Mouse (Mus musculus): Measurements from ENCODE around the gene Phldb1. TPM values are rescaled to one million over a fixed set of nuclear protein-coding genes. Genes with fewer than 3 reads are reported as not detected.

Phldb1 gene
- polyA plus RNA-seq, 1 experiment from 2014 or later: 38.0 TPM

- WGBS: 94% methylated on average over 7 of the region's 7 CpGs
- ATAC-seq (ENCODE audit: insufficient number of reproducible peaks, insufficient read depth, low FRiP score, low TSS enrichment, low read depth): no peak
These were observed 10.4 kb upstream of the Phldb1 start for GRCm38 (mm10) chr9:44745371-44745770.

DNA sequence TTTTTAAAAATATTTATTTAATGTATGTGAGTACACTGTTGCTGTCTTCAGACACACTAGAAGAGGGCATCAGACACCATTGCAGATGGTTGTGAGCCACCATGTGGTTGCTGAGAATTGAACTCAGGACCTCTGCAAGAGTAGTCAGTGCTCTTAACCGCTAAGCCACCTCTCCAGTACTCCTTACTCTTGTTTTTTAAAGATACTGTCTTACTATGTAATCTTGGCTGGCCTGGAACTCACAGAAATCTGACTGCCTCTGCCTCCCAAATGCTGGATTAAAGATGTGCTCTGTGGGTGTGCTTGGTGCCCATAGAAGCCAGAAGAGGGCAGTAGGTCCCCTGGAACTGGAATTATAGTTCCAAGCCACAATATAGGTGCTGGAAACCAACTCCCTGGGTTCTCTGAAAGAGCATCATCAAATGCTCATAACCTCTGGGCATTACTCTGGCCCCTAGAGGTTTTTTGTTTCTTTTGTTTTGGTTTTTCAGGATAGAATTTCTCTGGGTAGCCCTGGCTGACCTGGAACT is 5.7 kb upstream of the Phldb1 start:
- Histone ChIP-seq H3K27me3 (no peaks in the 10 kb centered on the region), H3K9me3 (no peaks in the 10 kb centered on the region), H3K27ac (no peak overlapping the region), H3K4me1 (peaks cover 19% of the 10 kb centered on the region), H3K4me3 (no peak overlapping the region), H3K9ac (no peak overlapping the region), H3K36me3 (peaks cover 47% of the 10 kb centered on the region), H3K4me2 (no peak overlapping the region)
- WGBS: 86% methylated on average over 1 of the region's 1 CpGs
- ATAC-seq (ENCODE audit: insufficient number of reproducible peaks, insufficient read depth, low FRiP score, low TSS enrichment, low read depth): no peak

More at GRCm38 (mm10) chr9:44745371-44745770, 10.4 kb upstream of the Phldb1 start:
- Histone ChIP-seq H3K27me3 (no peaks in the 10 kb centered on the region), H3K36me3 (peaks cover 92% of the 10 kb centered on the region), H3K9ac (no peak overlapping the region), H3K4me1 (no peaks in the 10 kb centered on the region), H3K27ac (no peak overlapping the region), H3K4me3 (no peak overlapping the region), H3K4me2 (no peak overlapping the region), H3K9me3 (no peaks in the 10 kb centered on the region)

GRCm38 (mm10) chr9:44737240-44737949 is 2.4 kb upstream of the Phldb1 start:
- H3K27ac ChIP-seq: peak overlapping the region; percentile 81
- H3K9ac ChIP-seq: peak overlapping the region; percentile 36; the same call in 1 of the 2 replicates
- no peak for ATAC-seq (ENCODE audit: insufficient number of reproducible peaks, insufficient read depth, low FRiP score, low TSS enrichment, low read depth)
- H3K9me3 ChIP-seq: no peaks in the 10 kb centered on the region
- peaks cover 40% of the 10 kb centered on the region for H3K4me1 ChIP-seq
- peaks cover 18% of the 10 kb centered on the region; the same call in 1 of the 2 replicates for H3K27me3 ChIP-seq
- H3K4me3 ChIP-seq: no peak overlapping the region; the same call in 1 of the 2 replicates
- peak overlapping the region; percentile 17 for H3K4me2 ChIP-seq
- WGBS: 29% methylated on average over 8 of the region's 8 CpGs
- peaks cover 14% of the 10 kb centered on the region for H3K36me3 ChIP-seq

DNA sequence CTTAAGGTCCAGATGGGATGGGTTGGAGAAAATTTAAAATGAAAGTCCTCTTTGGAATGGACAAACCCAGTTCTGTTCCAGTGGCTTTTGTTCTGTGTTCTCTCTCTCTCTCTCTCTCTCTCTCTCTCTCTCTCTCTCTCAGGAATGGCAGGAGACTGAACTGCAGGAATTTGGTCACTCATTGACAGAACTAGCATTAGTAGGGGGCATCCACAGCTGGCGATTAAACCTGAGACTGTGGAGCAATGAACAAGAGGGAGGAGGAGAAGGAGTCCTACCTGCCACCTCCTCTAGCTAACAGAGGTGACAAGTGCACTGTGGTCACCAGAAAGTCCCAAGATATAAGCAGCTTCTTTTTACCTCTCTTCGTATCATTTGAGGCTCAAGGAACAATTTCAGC is 1.3 kb upstream of the Phldb1 start:
- WGBS: 69% methylated on average over 2 of the region's 2 CpGs
- Histone ChIP-seq H3K4me3 (no peak overlapping the region), H3K27me3 (peaks cover 22% of the 10 kb centered on the region; the same call in 1 of the 2 replicates), H3K36me3 (peaks cover 7% of the 10 kb centered on the region; the same call in 1 of the 2 replicates), H3K9ac (no peak overlapping the region), H3K27ac (peak overlapping the region; percentile 81), H3K4me1 (peaks cover 41% of the 10 kb centered on the region), H3K4me2 (no peak overlapping the region), H3K9me3 (no peaks in the 10 kb centered on the region)
- no peak for ATAC-seq (ENCODE audit: insufficient number of reproducible peaks, insufficient read depth, low FRiP score, low TSS enrichment, low read depth)

- Histone ChIP-seq H3K9ac (no peak overlapping the region), H3K4me1 (peaks cover 41% of the 10 kb centered on the region), H3K27ac (peak overlapping the region; percentile 81), H3K4me2 (no peak overlapping the region), H3K36me3 (peaks cover 3% of the 10 kb centered on the region; the same call in 1 of the 2 replicates), H3K27me3 (peaks cover 22% of the 10 kb centered on the region; the same call in 1 of the 2 replicates), H3K9me3 (no peaks in the 10 kb centered on the region), H3K4me3 (no peak overlapping the region)
- no peak for ATAC-seq (ENCODE audit: insufficient number of reproducible peaks, insufficient read depth, low FRiP score, low TSS enrichment, low read depth)
- 61% methylated on average over 6 of the region's 6 CpGs for WGBS
These were observed 888 bp upstream of the Phldb1 start for GRCm38 (mm10) chr9:44735886-44736285.

- no peaks in the 10 kb centered on the region for H3K36me3 ChIP-seq
- peak; percentile 32 for ATAC-seq (ENCODE audit: insufficient number of reproducible peaks, insufficient read depth, low FRiP score, low TSS enrichment, low read depth)
- H3K27ac ChIP-seq: peak overlapping the region; percentile 81
- peak overlapping the region; percentile 63 for H3K4me3 ChIP-seq
- under 1% methylated on average over 78 of the region's 79 CpGs for WGBS
- H3K4me2 ChIP-seq: peak overlapping the region; percentile 97
- H3K9me3 ChIP-seq: no peaks in the 10 kb centered on the region
- H3K27me3 ChIP-seq: peaks cover 22% of the 10 kb centered on the region; the same call in 1 of the 2 replicates
- H3K9ac ChIP-seq: peak overlapping the region; percentile 78
- peaks cover 41% of the 10 kb centered on the region for H3K4me1 ChIP-seq
These were observed 1.1 kb downstream of the Phldb1 start for GRCm38 (mm10) chr9:44733671-44734523.

GRCm38 (mm10) chr9:44732921-44733530 is 2.0 kb downstream of the Phldb1 start:
- Histone ChIP-seq H3K4me3 (peak overlapping the region; percentile 63), H3K27me3 (peaks cover 22% of the 10 kb centered on the region; the same call in 1 of the 2 replicates), H3K4me2 (peak overlapping the region; percentile 97), H3K4me1 (peaks cover 40% of the 10 kb centered on the region), H3K9me3 (no peaks in the 10 kb centered on the region), H3K27ac (peak overlapping the region; percentile 81), H3K36me3 (no peaks in the 10 kb centered on the region), H3K9ac (peak overlapping the region; percentile 78)
- ATAC-seq (ENCODE audit: insufficient number of reproducible peaks, insufficient read depth, low FRiP score, low TSS enrichment, low read depth): no peak
- 42% methylated on average over 12 of the region's 12 CpGs for WGBS

GRCm38 (mm10) chr9:44732130-44732549 is 2.9 kb downstream of the Phldb1 start:
- ATAC-seq (ENCODE audit: insufficient number of reproducible peaks, insufficient read depth, low FRiP score, low TSS enrichment, low read depth): no peak
- H3K4me3 ChIP-seq: no peak overlapping the region
- no peaks in the 10 kb centered on the region for H3K36me3 ChIP-seq
- peak overlapping the region; percentile 97 for H3K4me2 ChIP-seq
- WGBS: 71% methylated on average over 5 of the region's 5 CpGs
- no peak overlapping the region for H3K9ac ChIP-seq
- peaks cover 22% of the 10 kb centered on the region; the same call in 1 of the 2 replicates for H3K27me3 ChIP-seq
- H3K27ac ChIP-seq: no peak overlapping the region
- peaks cover 39% of the 10 kb centered on the region for H3K4me1 ChIP-seq
- H3K9me3 ChIP-seq: no peaks in the 10 kb centered on the region

- H3K9ac ChIP-seq: no peak overlapping the region
- H3K4me3 ChIP-seq: no peak overlapping the region
- peaks cover 54% of the 10 kb centered on the region for H3K4me1 ChIP-seq
- 40% methylated on average over 5 of the region's 5 CpGs for WGBS
- no peaks in the 10 kb centered on the region for H3K9me3 ChIP-seq
- H3K27me3 ChIP-seq: peaks cover 4% of the 10 kb centered on the region; the same call in 1 of the 2 replicates
- no peak overlapping the region for H3K4me2 ChIP-seq
- no peak overlapping the region for H3K27ac ChIP-seq
- 0 out of 2 replicates have a peak, but pooled peaks cover 2% of the 10 kb centered on the region for H3K36me3 ChIP-seq
- ATAC-seq (ENCODE audit: insufficient number of reproducible peaks, insufficient read depth, low FRiP score, low TSS enrichment, low read depth): no peak
These were observed 7.6 kb downstream of the Phldb1 start for GRCm38 (mm10) chr9:44727441-44727840.

DNA sequence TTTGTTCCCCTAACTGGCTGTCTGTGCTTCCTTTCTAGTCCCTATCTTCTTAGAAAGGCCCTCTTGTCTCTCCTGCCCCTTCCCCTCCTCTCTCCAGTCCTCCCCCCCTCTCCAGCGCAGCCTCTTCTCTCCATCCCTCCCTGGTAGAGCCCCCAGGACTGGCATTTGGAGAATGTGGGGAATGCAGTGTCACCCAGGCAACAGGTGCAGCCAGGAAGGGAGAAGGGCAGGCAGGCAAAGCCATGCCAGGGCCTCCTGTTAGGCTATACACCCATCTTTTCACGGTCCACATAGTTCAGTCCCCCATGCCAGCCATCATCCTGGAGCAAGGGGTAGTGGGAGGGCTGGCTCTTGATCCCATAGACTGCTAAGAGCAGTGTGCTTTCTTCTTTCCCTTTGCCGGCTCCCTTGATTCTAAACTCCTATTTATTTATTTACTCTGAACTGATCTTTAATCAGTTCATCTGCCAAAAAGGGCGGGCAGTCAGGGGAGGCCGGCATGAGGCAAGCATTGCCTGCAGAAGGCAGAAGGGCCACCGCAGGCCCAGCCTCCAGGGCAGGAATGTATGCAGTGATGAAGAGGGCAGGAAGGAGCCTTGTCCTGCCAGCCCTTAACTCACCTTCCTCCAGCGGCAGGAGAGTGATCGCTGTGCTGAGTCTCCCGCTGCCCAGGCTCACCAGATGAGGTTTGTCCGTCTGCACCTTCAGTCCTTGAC is 8.4 kb downstream of the Phldb1 start:
- Histone ChIP-seq H3K4me1 (peaks cover 60% of the 10 kb centered on the region), H3K27me3 (no peaks in the 10 kb centered on the region), H3K9ac (peak overlapping the region; percentile 46; the same call in 1 of the 2 replicates), H3K36me3 (0 out of 2 replicates have a peak, but pooled peaks cover 2% of the 10 kb centered on the region), H3K4me3 (no peak overlapping the region), H3K27ac (peak overlapping the region; percentile 44; the same call in 1 of the 2 replicates), H3K9me3 (no peaks in the 10 kb centered on the region), H3K4me2 (peak overlapping the region; percentile 2; the same call in 1 of the 2 replicates)
- ATAC-seq (ENCODE audit: insufficient number of reproducible peaks, insufficient read depth, low FRiP score, low TSS enrichment, low read depth): no peak
- WGBS: 29% methylated on average over 10 of the region's 10 CpGs

Data from embryonic facial prominence, embryonic 13.5 days (tissue).